Mouse (Mus musculus): ENCODE results near the gene Tbc1d9. TPM values are rescaled to one million over a fixed set of nuclear protein-coding genes. Genes with fewer than 3 reads are reported as not detected.

The Tbc1d9 gene
- total and polyA plus RNA-seq, 2 experiments from 2014 or later: 16.8 to 128 TPM

- H3K4me3 ChIP-seq (ENCODE audit: low read length): no peak overlapping the region
- DNase-seq (ENCODE audit: low spot score): peak; percentile 24
- no peak for TF ChIP-seq CTCF (IDR thresholded peaks at IDR 0.05; ENCODE audit: low read depth)
- no peak overlapping the region for H3K4me2 ChIP-seq (ENCODE audit: low read depth, low read length)
- no peaks in the 10 kb centered on the region for H3K4me1 ChIP-seq (ENCODE audit: insufficient read depth, low read length)
- H3K27ac ChIP-seq: peak overlapping the region; percentile 56; the same call in 1 of the 2 replicates
- H3K27me3 ChIP-seq (ENCODE audit: insufficient read depth, low read length): no peaks in the 10 kb centered on the region
- H3K36me3 ChIP-seq (ENCODE audit: insufficient read depth, low read length): no peaks in the 10 kb centered on the region; the same call in 1 of the 2 replicates
- ATAC-seq: peak; percentile 65
- 47% methylated on average over 3 of the region's 3 CpGs for WGBS
- H3K9ac ChIP-seq (replicated peaks; ENCODE audit: low read length): no peak overlapping the region
- H3K9me3 ChIP-seq (ENCODE audit: low read length): no peaks in the 10 kb centered on the region
Observed at GRCm38 (mm10) chr8:83220746-83221145, 55.6 kb downstream of the Tbc1d9 start.

GRCm38 (mm10) chr8:83224754-83225416, 59.7 kb downstream of the Tbc1d9 start:
- H3K9me3 ChIP-seq (ENCODE audit: low read length): no peaks in the 10 kb centered on the region
- H3K4me2 ChIP-seq (ENCODE audit: low read depth, low read length): no peak overlapping the region
- DNase-seq (ENCODE audit: low spot score) (peak; percentile 46), ATAC-seq (peak; percentile 46)
- no peak overlapping the region for H3K9ac ChIP-seq (replicated peaks; ENCODE audit: low read length)
- 40% methylated on average over 5 of the region's 5 CpGs for WGBS
- no peaks in the 10 kb centered on the region for H3K27me3 ChIP-seq (ENCODE audit: insufficient read depth, low read length)
- no peak overlapping the region for H3K4me3 ChIP-seq (ENCODE audit: low read length)
- no peak overlapping the region for H3K27ac ChIP-seq
- no peaks in the 10 kb centered on the region; the same call in 1 of the 2 replicates for H3K36me3 ChIP-seq (ENCODE audit: insufficient read depth, low read length)
- TF ChIP-seq CTCF (IDR thresholded peaks at IDR 0.05; ENCODE audit: low read depth): no peak
- no peaks in the 10 kb centered on the region; the same call in 1 of the 2 replicates for H3K4me1 ChIP-seq (ENCODE audit: insufficient read depth, low read length)

GRCm38 (mm10) chr8:83225598-83225997, 60.4 kb downstream of the Tbc1d9 start:
- Histone ChIP-seq H3K4me3 (ENCODE audit: low read length) (no peak overlapping the region), H3K36me3 (ENCODE audit: insufficient read depth, low read length) (no peaks in the 10 kb centered on the region; the same call in 1 of the 2 replicates), H3K4me1 (ENCODE audit: insufficient read depth, low read length) (no peaks in the 10 kb centered on the region; the same call in 1 of the 2 replicates), H3K4me2 (ENCODE audit: low read depth, low read length) (no peak overlapping the region), H3K27ac (no peak overlapping the region), H3K27me3 (ENCODE audit: insufficient read depth, low read length) (no peaks in the 10 kb centered on the region), H3K9me3 (ENCODE audit: low read length) (no peaks in the 10 kb centered on the region), H3K9ac (replicated peaks; ENCODE audit: low read length) (no peak overlapping the region)
- TF ChIP-seq CTCF (IDR thresholded peaks at IDR 0.05; ENCODE audit: low read depth): no peak
- DNase-seq (ENCODE audit: low spot score): no peak
- no peak for ATAC-seq
- WGBS: 85% methylated on average over 2 of the region's 2 CpGs

- H3K9me3 ChIP-seq (ENCODE audit: low read length): no peaks in the 10 kb centered on the region
- 80% methylated on average over 5 of the region's 5 CpGs for WGBS
- H3K4me3 ChIP-seq (ENCODE audit: low read length): no peak overlapping the region
- H3K36me3 ChIP-seq (ENCODE audit: insufficient read depth, low read length): no peaks in the 10 kb centered on the region; the same call in 1 of the 2 replicates
- no peak overlapping the region for H3K27ac ChIP-seq
- H3K4me1 ChIP-seq (ENCODE audit: insufficient read depth, low read length): no peaks in the 10 kb centered on the region; the same call in 1 of the 2 replicates
- no peaks in the 10 kb centered on the region for H3K27me3 ChIP-seq (ENCODE audit: insufficient read depth, low read length)
- no peak overlapping the region for H3K4me2 ChIP-seq (ENCODE audit: low read depth, low read length)
- no peak overlapping the region for H3K9ac ChIP-seq (replicated peaks; ENCODE audit: low read length)
- TF ChIP-seq CTCF (IDR thresholded peaks at IDR 0.05; ENCODE audit: low read depth): no peak
- DNase-seq (ENCODE audit: low spot score): no peak
- ATAC-seq: peak; percentile 21; the same call in 1 of the 2 replicates
Observed at GRCm38 (mm10) chr8:83227336-83227735, 62.2 kb downstream of the Tbc1d9 start.

- no peak for ATAC-seq
- 80% methylated on average over 4 of the region's 4 CpGs for WGBS
- Histone ChIP-seq H3K9ac (replicated peaks; ENCODE audit: low read length) (no peak overlapping the region), H3K4me3 (ENCODE audit: low read length) (no peak overlapping the region), H3K27ac (no peak overlapping the region), H3K4me2 (ENCODE audit: low read depth, low read length) (no peak overlapping the region), H3K9me3 (ENCODE audit: low read length) (no peaks in the 10 kb centered on the region), H3K36me3 (ENCODE audit: insufficient read depth, low read length) (peaks cover 13% of the 10 kb centered on the region; the same call in 1 of the 2 replicates), H3K27me3 (ENCODE audit: insufficient read depth, low read length) (no peaks in the 10 kb centered on the region), H3K4me1 (ENCODE audit: insufficient read depth, low read length) (no peaks in the 10 kb centered on the region)
- TF ChIP-seq CTCF (IDR thresholded peaks at IDR 0.05; ENCODE audit: low read depth): no peak
- no peak for DNase-seq (ENCODE audit: low spot score)
Observed at GRCm38 (mm10) chr8:83233099-83233498, 67.9 kb downstream of the Tbc1d9 start.

- peak overlapping the region; percentile 48; the same call in 1 of the 2 replicates for H3K27ac ChIP-seq
- 0 out of 2 replicates have a peak, but pooled peaks have one; percentile 19 for ATAC-seq
- no peak overlapping the region for H3K4me3 ChIP-seq (ENCODE audit: low read length)
- no peaks in the 10 kb centered on the region for H3K9me3 ChIP-seq (ENCODE audit: low read length)
- H3K9ac ChIP-seq (replicated peaks; ENCODE audit: low read length): no peak overlapping the region
- peaks cover 15% of the 10 kb centered on the region; the same call in 1 of the 2 replicates for H3K36me3 ChIP-seq (ENCODE audit: insufficient read depth, low read length)
- no peak for TF ChIP-seq CTCF (IDR thresholded peaks at IDR 0.05; ENCODE audit: low read depth)
- no peak overlapping the region for H3K4me2 ChIP-seq (ENCODE audit: low read depth, low read length)
- no peaks in the 10 kb centered on the region for H3K4me1 ChIP-seq (ENCODE audit: insufficient read depth, low read length)
- no peaks in the 10 kb centered on the region for H3K27me3 ChIP-seq (ENCODE audit: insufficient read depth, low read length)
- DNase-seq (ENCODE audit: low spot score): peak; percentile 27
Observed at GRCm38 (mm10) chr8:83239341-83239740, 74.2 kb downstream of the Tbc1d9 start.

GRCm38 (mm10) chr8:83244151-83244550, 79.0 kb downstream of the Tbc1d9 start:
- no peak for TF ChIP-seq CTCF (IDR thresholded peaks at IDR 0.05; ENCODE audit: low read depth)
- Histone ChIP-seq H3K9me3 (ENCODE audit: low read length) (no peaks in the 10 kb centered on the region), H3K27me3 (ENCODE audit: insufficient read depth, low read length) (no peaks in the 10 kb centered on the region), H3K4me1 (ENCODE audit: insufficient read depth, low read length) (no peaks in the 10 kb centered on the region), H3K4me3 (ENCODE audit: low read length) (no peak overlapping the region), H3K9ac (replicated peaks; ENCODE audit: low read length) (no peak overlapping the region), H3K36me3 (ENCODE audit: insufficient read depth, low read length) (peaks cover 10% of the 10 kb centered on the region; the same call in 1 of the 2 replicates), H3K27ac (no peak overlapping the region), H3K4me2 (ENCODE audit: low read depth, low read length) (no peak overlapping the region)
- WGBS: 90% methylated on average over 7 of the region's 7 CpGs
- ATAC-seq (no peak), DNase-seq (ENCODE audit: low spot score) (no peak)

All from hindbrain, postnatal 0 days (tissue).